Mouse (Mus musculus) kidney, adult 8-10 months (tissue): Measurements from ENCODE around the gene Slc6a3.

Experiments
- DNase-seq, 2 experiments: peaks; one replicate each; pipeline ENCODE4 v3.0.0; 2022

Slc6a3 gene

DNA sequence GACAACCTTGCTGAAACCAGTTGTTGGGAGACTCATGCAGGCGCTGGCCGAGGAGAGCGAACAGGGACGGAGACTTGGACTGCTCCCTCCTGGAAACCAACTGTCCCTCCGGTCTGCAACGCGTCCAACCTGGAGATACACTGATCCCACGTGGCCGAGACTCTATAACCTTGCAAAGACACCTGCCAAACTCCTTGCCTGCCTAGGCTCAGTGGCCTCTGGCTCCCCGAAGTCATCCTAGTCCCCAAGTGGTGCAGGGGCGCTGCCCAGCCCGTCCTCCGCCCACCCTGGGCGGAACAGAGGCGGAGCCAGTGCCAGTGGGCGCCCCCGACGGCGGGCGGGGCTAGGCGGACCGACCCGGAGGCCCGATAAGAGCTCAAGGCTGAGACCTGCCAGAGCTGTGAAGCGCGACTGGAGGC is at the start of gene Slc6a3:
TSS of gene Slc6a3 (plus strand) at position 345 of the 419 bp plus-strand sequence.
- peak; percentile 24 to 45 for DNase-seq

DNA sequence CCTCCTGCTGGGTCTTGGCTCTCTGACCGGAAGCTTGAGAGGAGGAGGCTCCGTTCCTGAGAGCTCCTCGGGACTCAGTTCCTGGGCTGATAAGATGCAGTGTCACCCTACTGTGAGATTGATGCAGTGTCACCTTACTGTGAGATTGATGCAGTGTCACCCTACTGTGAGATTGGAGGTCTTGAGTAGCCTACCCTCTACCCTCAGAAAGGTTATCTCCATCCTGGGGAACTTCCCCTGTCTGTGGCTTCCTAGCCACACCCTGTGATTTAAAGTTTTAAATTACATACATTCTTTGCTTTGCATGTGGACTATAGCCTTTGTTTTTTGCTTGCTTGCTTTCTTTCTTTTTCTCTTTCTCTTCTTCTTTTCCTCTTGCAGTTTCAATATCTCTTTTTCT is 48.4 kb upstream of the Slc6a3 start:
- DNase-seq = no peak

DNA sequence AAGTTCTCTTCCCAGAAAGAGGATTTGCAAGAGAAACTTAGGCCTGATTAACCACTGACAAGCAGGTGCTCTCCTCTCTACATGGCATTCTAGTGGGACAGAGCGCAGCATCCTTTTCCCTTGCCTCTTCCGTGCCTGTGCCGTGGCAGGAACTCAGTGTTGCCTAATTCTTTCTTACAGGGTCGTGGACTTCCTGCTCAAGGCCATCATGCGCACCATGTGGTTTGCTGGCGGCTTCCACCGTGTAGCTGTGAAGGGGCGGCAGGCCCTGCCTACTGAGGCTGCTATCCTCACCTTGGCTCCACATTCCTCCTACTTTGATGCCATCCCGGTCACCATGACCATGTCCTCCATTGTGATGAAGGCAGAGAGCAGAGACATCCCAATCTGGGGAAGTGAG is 47.8 kb upstream of the Slc6a3 start:
- no peak for DNase-seq

DNA sequence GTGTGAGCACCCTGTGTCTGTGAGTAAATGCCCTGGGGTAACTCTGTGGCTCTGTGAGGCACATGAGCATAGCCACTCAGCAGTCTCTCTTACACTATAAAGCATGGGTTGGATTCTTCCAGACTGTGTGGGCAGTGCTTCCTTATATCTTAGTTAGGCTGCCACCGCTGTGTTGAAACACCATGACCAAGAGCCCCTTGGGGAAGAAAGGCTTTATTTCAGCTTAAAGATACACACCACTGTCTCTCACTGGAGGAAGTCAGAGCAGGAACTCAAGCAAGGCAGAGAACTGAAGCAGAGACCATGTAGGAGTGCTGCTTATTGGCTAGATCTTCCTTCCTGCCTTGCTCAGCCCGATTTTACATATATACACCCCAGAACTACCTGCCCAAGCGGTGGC is 46.6 kb upstream of the Slc6a3 start:
- DNase-seq = no peak

DNA sequence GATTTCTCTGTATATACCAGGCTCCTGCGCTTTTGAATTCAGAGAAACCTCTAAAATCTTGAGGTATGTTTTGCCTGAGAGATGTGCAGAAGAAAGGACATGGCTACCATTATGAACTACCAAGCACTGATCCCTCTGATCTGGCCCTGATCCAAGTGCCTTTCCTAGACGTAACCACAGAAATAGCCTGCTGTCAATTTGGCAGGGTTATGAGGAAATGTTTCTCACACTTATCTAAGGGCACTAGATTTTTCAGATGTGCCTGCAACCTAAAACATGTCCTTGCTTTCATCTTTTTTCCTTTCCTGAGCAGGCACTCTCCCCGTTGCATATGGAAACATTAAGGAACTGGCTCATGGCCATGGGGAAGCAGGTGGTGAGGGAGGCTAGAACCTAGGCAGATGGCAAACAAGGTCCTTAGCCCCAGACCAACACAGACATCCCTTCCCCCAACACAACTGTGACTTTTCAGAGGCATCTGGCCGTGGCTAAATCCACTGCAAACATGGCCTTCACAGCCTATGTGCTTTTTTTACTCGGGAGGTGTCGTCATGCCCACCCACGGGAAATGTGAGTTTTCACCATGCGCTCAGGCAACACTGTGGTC is 45.9 kb upstream of the Slc6a3 start:
- DNase-seq = no peak

DNA sequence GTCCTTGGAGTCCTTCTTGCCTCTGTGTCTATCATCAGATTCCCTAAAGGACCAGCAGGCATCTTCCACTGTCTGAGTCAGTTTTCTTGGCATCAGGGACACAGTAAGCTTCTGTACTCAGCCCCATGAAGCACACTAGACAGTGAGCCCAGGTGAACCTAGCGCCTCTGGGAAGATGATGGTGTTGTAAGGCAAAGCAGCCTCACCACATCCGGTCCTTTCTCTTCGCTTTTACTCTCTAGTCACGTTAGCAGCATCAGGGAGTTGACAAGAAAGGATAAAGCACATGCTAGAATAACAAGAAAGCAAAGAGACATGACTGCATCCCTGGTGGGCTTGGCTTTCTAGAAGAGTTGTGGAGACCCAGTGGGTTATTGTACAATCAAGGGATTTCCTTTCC is 43.4 kb upstream of the Slc6a3 start:
- DNase-seq = no peak

DNA sequence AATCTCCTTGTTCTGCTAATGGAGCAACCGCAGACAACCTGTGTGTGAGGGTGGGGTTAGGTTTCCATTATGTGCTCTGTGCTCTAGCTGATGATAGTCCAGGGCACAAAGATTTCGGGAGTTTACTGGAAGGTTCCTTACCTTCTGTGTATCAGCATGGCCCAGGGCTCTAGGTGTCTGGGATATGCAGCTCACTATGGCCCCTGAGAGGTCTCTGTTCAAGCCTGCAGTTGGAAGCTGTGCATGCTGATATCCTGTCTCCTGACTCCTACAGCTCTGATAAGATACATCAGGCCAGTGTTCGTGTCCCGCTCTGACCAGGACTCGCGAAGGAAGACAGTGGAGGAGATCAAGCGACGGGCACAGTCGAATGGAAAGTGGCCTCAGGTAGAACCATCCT is 42.0 kb upstream of the Slc6a3 start:
- DNase-seq = no peak

DNA sequence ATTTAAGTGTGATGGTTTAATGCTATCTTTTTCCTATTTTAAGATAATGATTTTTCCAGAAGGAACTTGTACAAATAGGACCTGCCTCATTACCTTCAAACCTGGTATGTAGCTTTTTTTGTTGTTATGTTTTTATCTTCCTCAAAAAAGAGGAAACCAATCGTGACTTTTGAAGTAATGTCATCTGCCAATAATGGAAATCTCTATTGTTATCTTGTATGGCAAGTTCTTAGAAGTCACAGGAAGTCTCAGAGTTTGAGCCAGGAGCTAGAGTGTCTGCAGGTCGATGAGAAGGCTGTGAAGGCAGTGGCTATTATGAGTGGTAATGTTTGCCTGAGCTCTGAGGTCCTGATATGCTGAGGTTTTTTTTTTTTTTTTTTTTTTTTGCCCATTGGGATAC is 40.4 kb upstream of the Slc6a3 start:
- DNase-seq = no peak

DNA sequence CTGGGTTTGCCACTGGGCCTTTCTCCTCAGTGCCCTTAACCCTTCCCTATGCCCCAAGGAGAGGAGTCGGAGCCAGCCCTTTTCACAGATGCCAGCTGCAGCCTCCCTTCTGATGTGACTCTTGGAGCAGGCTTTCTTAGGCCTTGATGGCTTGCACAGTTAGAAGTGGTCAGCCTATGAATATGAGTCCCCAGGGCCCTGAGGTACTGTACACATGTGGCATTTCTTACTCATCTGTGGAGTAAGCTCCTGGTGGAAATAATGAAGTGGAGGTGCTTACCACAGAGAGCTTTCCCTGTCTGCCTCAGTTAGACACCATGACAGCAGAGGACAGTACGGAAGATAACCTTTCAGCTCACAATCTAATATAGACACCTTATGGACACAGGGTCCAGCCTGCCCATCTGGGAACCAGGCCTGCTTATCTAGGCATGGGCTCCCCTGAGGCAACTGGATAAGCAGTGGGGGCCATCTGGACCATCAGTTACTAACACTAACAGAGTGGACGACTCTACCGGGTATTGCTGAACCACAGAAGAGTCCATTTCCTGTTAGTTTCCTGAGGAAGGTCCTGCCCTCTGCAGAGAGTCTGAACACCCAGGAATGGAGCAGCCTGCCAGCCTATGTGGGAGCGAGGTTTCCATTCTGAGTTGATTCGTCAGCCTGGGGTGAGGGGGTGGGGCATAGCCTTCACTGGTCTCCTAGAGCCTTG is 36.5 kb upstream of the Slc6a3 start:
- DNase-seq = peak in 1 of 2 experiments; percentile 18

DNA sequence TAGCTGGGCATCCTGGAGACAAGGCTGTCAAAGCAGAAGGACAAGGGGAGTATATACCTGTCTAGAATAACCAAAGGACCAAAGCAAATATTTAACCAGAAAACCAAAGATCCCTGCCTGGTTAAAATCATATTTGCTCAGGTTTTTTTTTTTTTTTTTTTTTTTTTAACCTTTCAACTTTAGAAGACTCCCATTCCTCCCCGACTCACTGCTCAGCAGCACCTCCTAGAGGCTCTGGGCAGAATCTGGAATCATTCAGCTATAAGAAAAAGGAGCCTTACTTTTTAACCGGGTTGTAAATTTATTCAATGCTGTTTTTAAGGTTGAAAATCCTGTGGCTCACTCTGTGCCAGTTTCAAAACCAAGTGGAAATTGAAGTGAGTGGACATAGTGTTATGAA is 33.8 kb upstream of the Slc6a3 start:
- no peak for DNase-seq

DNA sequence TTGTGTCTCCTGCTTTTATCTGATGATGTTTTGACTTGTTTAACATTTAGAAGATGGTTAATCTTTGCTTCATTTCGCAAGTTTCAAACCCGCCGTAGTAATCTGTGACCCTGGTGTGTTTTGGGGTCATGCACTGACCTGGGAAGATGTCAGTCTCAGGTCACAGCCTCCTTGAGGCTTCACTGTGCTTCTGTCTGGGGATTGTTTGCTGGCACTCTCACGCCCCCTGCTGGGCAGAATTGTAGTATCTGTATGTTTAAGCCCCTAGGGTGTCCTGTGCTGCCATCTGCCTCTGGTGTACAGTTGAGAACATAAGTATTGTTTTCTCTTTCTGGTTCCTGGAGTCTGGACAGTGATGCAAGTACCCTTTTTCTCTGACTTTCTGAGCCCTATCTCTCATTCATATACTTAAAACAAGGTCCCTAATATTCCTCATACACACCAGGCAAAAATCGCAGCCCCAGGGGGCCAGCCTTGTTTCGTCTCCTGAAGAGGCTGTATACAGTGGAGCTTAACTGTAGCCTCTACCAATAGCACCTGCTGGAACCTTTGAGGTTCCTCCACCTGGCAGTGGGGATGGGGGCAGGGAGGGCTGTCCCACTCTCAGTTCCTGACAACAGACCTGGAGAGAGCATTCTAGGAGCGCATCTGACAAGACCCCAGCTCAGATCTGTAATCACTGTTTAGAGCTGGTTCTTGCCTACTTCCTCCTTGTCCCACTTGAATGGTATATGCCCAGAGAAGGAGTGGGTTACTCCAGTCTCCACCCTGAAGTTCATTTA is 30.7 kb upstream of the Slc6a3 start:
- peak; percentile 55 to 85 for DNase-seq

DNA sequence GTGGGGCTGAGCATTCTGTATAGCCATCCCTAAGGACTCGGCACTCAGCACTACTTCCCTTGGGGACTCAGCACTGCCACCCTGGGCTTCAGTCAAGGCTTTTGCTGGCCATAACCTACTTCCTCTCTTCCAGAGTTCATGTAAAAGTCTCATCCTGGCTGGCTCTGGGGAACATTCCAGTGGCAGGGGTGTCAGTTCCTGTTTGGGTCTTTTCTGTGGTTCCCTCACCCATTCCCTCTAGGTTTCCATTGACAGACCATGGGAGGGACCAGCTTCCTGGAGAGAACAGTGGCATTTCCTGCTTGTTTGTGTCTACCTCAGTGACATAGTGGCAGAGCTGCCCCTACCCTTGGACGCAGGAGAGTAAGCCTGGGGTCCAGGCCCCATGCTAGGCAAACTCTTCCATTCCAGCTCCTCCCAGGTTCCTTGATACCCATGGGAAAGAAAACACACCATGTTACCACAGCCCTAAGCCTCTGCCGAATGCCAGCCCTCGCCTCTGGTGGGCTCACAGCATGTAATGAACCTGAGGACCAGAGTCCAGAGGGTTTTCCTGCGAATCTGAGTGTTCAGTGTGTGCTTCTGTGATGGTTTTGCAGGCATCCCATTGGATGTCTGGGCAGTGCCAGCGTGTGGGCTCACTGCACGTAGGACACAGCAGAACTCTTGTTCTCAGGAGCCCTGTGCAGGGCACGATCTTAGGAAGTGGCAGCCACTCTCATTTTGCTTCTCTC is 27.6 kb upstream of the Slc6a3 start:
- peak; percentile 34 to 59 for DNase-seq

DNA sequence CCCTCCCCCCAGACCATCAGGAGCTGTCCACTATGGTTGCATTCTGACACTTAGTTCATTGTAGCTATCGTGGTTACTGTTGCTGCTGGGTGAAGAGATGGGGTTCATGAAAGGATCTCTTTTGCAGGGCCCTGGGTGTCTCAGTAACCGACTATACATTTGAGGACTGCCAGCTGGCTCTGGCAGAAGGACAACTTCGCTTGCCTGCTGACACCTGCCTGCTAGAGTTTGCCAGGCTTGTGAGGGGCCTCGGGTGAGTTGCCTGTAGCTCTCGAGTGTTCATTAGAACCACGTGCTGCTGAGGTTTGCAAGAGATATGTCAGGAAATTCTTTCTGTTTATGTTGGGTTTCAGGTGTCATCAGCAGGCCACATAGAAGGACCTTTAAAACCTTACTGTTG is 26.7 kb upstream of the Slc6a3 start:
- DNase-seq = no peak

DNA sequence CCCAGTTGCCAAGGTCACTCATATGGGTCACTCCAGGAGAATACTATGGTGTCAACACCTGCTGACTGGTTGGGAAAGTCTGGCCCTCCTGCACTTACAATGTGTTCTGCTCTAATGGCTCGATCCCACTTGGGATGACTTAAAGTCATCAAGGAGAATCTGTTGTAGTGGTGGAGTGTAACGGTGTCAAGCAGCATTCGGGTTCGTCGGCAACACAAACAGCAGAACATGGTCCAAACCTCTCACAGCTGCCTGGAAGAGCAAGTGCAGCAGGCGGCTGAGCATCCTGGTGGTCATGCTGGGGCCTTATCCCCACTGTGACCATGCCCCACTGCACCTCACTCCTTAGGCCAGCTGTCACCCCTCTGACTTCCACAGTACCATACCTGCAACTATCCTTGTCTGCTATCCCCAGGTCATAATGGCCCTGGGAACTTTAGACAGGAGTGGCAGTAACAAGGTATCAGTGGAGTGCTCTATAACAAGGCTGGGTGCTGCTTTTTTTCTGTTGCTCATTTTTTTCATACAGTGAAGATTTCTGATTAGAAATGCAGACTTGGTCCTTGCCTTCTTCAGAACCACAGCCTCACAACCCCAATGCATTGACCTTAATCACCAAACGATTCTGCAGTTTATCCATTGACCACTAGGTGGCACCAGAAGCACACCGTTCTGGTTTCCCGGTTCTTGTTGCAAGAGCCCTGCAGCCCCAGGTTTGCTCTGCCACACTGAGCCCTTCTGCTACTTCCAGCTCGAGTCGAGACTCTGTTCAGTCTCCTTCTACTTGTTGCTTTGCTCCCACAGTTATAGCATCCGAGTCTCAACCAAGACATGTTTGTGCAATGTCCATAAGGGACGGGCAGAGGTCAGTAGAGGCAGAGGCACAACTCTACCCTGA is 23.5 kb upstream of the Slc6a3 start:
- DNase-seq = peak; percentile 64 to 86

DNA sequence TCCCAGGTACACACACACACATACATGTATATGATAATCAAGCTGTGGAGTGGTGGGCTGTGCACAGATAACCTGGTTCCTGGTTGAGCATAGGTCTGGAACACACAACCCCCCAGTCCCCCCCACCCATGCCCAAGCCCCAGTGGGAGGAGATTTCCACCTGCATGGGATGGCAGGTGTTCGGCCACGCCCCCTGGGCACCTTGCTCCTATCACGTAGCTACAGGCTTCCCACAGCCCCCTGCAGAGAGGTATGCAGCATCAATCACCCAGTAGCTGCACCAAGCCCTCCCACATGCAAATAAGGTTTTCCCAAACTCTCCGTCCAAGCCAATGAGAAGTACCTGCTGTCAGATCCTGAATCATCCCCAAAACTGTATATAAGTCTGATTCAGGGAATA is 19.7 kb upstream of the Slc6a3 start:
- no peak for DNase-seq

DNA sequence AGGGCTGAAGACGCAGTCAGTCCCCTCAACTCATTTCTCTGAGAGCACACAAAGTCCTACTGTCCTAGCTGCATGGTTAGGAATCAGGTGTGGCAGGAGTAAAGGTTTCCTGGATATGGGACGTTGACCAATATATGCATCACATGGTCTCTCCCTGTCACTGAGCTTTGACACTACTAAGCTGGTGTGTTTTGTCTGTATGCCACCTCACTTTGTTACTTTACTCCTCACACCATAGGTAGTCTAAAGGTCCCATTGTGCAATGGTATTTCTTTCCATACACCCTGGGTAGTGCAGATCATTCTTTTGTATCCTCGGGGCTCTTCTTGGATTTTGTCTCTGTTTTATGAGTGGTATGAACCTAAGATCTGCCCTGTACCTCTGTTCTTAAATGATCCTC is 2.8 kb upstream of the Slc6a3 start:
- DNase-seq = no peak

DNA sequence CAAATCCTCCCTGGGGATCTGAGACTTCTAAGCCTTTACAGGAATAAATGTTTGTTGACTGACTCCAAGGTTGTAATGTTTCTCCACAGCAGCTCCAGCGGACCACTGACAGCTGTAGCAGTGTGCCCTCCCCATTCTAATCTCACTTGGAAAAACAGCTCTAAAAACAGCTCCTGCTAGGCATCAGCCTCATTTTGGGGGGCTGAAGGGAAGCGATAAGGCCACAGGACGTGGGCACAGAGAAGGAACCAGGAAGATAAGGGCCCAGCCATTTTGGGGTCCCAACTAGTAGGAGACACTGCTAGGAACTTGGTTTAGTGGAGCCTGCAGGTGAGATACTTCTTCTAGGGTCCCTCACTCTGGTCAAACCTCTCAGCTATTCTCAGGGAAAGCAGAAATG is 1.3 kb upstream of the Slc6a3 start:
- no peak for DNase-seq

DNA sequence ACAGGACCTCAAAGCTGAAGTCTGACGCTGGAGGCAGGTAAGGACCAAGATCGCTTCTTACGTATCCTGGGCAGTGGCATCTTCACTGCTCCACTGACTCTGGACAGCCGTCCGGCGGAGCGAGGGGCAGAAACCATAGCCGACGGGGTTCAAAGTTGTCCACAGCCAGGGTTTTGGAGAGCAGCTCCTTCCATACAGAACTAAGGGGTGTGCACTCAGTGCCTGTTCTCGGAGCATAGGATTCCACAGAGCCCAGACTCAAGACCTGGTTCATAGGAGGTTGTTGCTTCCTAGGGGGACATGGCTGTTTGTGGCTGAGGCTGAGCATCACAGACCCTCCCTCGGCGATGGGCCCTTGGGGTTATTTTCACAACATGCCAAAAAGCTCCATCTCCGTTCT is 277 bp downstream of the Slc6a3 start:
- no peak for DNase-seq

DNA sequence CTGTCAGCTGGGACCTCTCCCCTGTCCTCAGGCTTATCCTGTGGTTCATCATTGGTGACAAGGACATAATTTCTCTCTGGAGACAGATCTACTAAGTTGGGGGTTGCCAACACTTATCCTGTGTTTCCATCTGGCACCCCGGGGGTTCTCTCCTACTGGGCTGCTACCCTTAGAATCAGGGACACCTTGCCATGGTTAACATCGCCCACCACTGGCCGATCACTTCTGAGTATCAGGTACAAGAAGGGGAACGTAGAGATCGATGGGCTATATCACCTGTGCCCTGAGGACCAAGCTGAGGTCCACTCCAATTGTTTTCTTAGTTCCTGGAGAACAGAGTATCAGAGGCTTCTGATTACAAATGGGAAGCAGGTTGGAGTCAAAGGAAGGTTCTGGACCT is 27.7 kb downstream of the Slc6a3 start:
- DNase-seq = no peak

DNA sequence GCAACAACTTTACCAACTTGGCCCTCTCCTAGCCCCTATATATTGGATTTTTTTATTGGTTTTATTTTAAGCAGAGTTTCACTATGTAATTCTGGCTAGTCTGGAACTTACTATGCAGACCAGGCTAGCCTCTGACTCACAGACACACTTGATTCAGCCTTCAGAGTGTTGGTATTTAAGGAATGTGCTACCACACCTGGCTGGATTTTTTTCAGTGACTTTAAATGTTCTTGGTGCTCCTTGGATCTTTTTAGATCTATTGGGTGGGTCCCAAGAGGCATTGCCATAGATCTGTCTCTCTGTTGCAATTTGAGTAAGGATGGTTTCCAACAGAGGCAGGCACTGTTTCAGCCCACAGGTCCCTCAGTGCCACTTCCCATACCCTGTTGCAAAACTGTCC is 38.5 kb downstream of the Slc6a3 start:
- DNase-seq = no peak

DNA sequence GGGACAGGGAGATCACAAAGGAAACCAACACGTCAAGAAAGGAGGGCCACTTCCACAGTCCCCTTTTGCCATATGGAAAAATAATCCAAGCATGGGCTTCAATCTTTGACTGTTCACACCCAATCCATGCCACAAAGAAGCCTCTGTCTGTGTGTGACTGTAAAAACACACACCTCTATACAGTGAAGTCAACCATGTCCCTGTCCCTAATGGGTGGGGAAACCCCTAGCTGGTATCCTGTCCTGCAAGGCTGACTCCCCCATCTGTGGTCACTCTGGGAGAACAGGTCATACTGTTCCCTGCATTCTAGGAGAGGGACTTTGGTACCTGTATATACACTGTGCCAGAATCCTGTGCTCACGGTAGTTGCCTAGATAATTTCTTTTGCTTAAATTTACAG is 40.7 kb downstream of the Slc6a3 start:
- DNase-seq = no peak

DNA sequence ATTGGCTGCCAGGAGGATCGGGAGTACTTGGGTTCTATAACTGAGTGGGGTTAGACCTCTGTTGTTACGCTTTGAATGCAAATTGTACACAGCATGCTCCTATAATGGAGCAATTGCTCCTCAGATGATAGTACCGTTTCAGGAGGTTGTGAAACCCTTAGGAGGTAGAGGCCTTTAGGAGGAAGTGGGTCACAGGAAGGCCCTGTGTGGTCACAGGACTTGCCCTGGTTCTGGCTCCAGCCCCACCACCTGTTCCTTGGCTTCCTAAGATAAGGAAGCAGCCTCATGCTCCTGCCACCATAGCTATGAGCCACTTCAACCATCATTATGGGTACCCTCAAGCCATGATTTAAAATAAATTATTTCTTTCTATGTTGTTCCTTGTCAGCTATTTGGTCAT is 54.9 kb downstream of the Slc6a3 start:
- DNase-seq = no peak
